Mouse (Mus musculus) hindbrain, postnatal 0 days (tissue): ENCODE measurements around the gene Slc39a7. TPM values are rescaled to one million over a fixed set of nuclear protein-coding genes. Genes with fewer than 3 reads are reported as not detected.
A peak's percentile ranks its signal among the peaks of the same experiment; 100 is the strongest.

Source experiments
- ATAC-seq: fragments of 200-750 bp; cut with Nextera tagmentation; 2 replicates; pipeline ENCODE4 v1.8.0; 2017; ENCODE audit warnings: mild to moderate bottlenecking, moderate TSS enrichment, moderate library complexity
- DNase-seq: peaks from one replicate; pipeline ENCODE4 v3.0.0-alpha.2; 2015; ENCODE audit warnings: low spot score
- H3K27ac ChIP-seq: fragments of 300-500 bp; sonication (generic); 2 replicates; pipeline ENCODE4 v1.5.1; 2014; ENCODE audit warnings: mild to moderate bottlenecking
- H3K27me3 ChIP-seq: fragments of 300-500 bp; sonication (generic); 2 replicates; pipeline ENCODE4 v1.6.1; 2014; ENCODE audit warnings: low read length, mixed read lengths; ENCODE audit not compliant: insufficient read depth
- H3K36me3 ChIP-seq: fragments of 300-500 bp; sonication (generic); 2 replicates; pipeline ENCODE4 v1.6.1; 2014; ENCODE audit warnings: low read length, mixed read lengths; ENCODE audit not compliant: insufficient read depth
- H3K4me1 ChIP-seq: fragments of 300-500 bp; sonication (generic); 2 replicates; pipeline ENCODE4 v1.6.1; 2014; ENCODE audit warnings: antibody characterized with exemption, low read length, mixed read lengths; ENCODE audit not compliant: insufficient read depth
- H3K4me2 ChIP-seq: fragments of 300-500 bp; sonication (generic); 2 replicates; pipeline ENCODE4 v1.6.1; 2014; ENCODE audit warnings: low read depth, mild to moderate bottlenecking, low read length, moderate library complexity, mixed read lengths
- H3K4me3 ChIP-seq: fragments of 300-500 bp; sonication (generic); 2 replicates; pipeline ENCODE4 v1.5.1; 2014; ENCODE audit warnings: low read length
- H3K9ac ChIP-seq: fragments of 300-500 bp; sonication (generic); replicated peaks from 2 replicates; pipeline ENCODE4 v1.6.1; 2014; ENCODE audit warnings: mild to moderate bottlenecking, low read length, moderate library complexity, mixed read lengths
- H3K9me3 ChIP-seq: fragments of 300-500 bp; sonication (generic); 2 replicates; pipeline ENCODE4 v1.6.1; 2016; ENCODE audit warnings: low read length, mixed read lengths
- CTCF ChIP-seq: IDR thresholded peaks from 2 replicates; pipeline ENCODE4 v1.5.1; 2016; ENCODE audit warnings: antibody characterized with exemption, control low read depth, low read depth
- WGBS: fragments of 180-500 bp; shearing (Covaris S2); extraction: QIAGEN DNeasy Blood & Tissue Kit; methylation state at CpG from one replicate; pipeline ENCODE4 v1.1.7; 2014; 5-methylcytosine and 5-hydroxymethylcytosine counted together
- polyA plus RNA-seq: library from polyadenylated mRNA; unstranded; fragments of >200 nt; fragmentation: Nextera tagmentation; extraction: Ambion mirVana; gene quantifications from 2 replicates; pipeline ENCODE4 v1.2.1, GENCODE M21; 2015
- total RNA-seq: library from RNA; depleted of rRNA; stranded (reverse); fragments of >200 nt; gene quantifications from 2 replicates; pipeline ENCODE4 v1.2.3, GENCODE M21; 2014

The Slc39a7 gene
- total and polyA plus RNA-seq, 2 experiments from 2014 or later, result 150 to 250 TPM

DNA sequence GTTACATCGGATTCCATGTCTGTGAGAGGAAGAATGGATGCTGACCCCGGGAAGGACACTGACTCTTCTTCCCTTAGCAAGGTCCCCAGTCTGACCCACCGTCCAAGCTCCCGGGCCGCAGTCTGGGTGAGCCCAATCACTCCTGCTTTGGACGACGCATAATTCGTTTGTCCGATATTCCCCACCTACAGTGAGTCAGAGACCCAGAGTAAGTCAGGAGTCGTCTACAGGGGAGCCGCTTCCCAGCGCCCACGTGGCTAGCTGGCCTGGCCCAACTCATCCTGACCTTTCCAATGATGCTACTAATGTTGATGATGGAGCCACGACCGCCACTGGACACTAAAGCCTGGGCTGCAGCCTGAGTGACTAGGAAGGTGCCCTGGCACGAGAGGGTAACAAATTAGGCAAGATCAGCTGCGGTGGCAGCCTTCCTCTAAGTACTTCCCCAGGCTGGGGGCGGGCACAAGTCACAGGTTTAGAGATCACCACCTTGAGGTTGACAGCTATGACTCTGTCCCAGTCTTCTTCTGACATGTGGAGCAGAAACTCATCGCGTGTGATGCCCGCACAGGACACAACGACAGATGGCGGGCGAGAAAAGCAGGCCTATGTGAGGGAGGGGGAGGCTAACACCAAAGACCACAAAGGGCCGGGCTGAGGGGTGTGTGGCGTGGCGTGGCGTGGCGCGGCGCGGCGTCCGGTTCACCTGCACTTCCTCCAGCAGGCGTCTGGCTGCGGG lies 4.4 kb downstream of the Slc39a7 start:
- TF ChIP-seq CTCF, result peak; percentile 16; the same call in 1 of the 2 replicates
- ATAC-seq (no peak), DNase-seq (peak; percentile 54)
- WGBS, result 3% methylated on average over 36 of the region's 36 CpGs
- Histone ChIP-seq H3K4me2 (peak overlapping the region; percentile 98), H3K9me3 (no peaks in the 10 kb centered on the region), H3K27ac (peak overlapping the region; percentile 88), H3K27me3 (no peaks in the 10 kb centered on the region), H3K4me1 (peaks cover 38% of the 10 kb centered on the region), H3K36me3 (peaks cover 18% of the 10 kb centered on the region), H3K4me3 (peak overlapping the region; percentile 65), H3K9ac (peak overlapping the region; percentile 69)

- ATAC-seq, result no peak
Observed at GRCm38 (mm10) chr17:34026221-34026620, 5.3 kb downstream of the Slc39a7 start.

DNA sequence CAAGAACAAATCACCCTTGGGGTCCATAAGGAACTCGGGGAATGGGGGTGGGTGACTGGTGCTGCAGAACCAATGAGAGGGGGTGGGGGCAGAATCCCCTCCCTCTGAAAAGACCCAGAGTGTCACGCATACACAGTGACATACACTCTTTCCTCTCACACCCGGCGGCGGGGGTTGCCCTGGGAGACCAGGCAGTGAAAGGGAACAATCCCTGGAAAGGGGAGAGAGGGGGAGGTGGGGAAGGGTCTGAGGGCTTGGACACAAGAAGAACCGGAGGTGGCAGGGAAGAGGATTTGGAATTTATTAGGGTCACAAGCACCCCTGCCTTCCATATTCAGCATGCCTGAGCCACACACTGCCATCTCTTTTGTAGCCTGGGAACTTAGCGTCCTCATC lies 5.7 kb downstream of the Slc39a7 start:
- 7% methylated on average over 6 of the region's 7 CpGs for WGBS
- Histone ChIP-seq H3K4me3 (peak overlapping the region; percentile 87), H3K27me3 (no peaks in the 10 kb centered on the region), H3K4me1 (peaks cover 37% of the 10 kb centered on the region), H3K9me3 (no peaks in the 10 kb centered on the region), H3K36me3 (peaks cover 18% of the 10 kb centered on the region), H3K9ac (peak overlapping the region; percentile 92), H3K4me2 (peak overlapping the region; percentile 98), H3K27ac (peak overlapping the region; percentile 97)
- ATAC-seq (peak; percentile 21), DNase-seq (peak; percentile 77)
- no peak for TF ChIP-seq CTCF

More at GRCm38 (mm10) chr17:34026221-34026620, 5.3 kb downstream of the Slc39a7 start:
- no peak for DNase-seq
- H3K9me3 ChIP-seq, result no peaks in the 10 kb centered on the region
- no peak overlapping the region for H3K4me3 ChIP-seq
- TF ChIP-seq CTCF, result no peak
- 8% methylated on average over 2 of the region's 2 CpGs for WGBS
- peaks cover 38% of the 10 kb centered on the region for H3K4me1 ChIP-seq
- peak overlapping the region; percentile 97 for H3K27ac ChIP-seq
- H3K4me2 ChIP-seq, result peak overlapping the region; percentile 98
- no peaks in the 10 kb centered on the region for H3K27me3 ChIP-seq
- 0 out of 2 replicates have a peak overlapping the region, but pooled peaks have one; percentile 92 for H3K9ac ChIP-seq
- H3K36me3 ChIP-seq, result peaks cover 18% of the 10 kb centered on the region

DNA sequence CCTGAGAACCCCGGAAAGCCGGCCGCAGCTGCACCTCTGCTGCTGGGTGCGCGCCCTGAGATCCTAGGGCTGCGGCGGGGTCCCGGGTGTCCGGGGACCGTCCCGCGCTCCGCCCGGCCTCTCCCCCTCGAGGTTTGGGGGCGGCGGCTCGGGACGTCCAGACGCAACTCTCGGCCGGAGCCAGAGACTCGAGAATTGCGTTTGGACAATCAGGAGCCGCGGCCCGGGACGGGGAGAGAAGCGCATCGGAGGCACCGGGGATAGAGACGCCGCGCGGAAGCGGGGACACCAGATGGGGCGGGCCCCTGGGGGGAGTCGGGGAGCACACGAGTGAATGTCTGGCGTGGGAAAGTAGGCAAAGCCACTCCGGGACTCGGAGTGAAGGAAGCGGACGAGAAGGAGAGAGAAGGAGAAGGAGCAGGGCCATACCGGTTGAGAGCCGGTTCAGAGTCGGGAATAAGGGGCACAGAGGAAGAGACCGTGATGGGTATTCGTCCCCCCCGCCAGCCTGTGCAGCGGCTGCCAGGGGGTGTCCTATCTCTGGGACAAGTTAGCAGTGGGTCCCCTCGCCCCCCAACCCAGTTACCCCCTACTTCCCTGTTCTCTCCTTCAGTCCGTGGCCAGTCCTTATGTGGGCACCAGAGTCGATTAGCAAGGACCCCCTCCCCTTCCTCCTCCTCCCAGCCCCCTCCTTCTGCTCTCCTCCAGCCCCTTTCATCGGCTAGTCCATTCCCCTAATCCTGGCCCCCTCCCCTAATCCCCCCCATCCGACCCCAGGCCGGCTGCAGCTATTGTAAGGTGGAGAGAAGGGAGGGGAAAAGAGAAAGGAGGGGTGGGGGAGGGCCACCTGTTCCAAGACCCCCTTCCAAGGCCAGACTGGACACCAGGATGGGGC lies 6.4 kb downstream of the Slc39a7 start:
- ATAC-seq (peak; percentile 13), DNase-seq (peak; percentile 53)
- no peak for TF ChIP-seq CTCF
- Histone ChIP-seq H3K4me1 (peaks cover 30% of the 10 kb centered on the region), H3K9me3 (no peaks in the 10 kb centered on the region), H3K4me2 (peak overlapping the region; percentile 98), H3K36me3 (peaks cover 16% of the 10 kb centered on the region), H3K27ac (peak overlapping the region; percentile 97), H3K27me3 (no peaks in the 10 kb centered on the region), H3K4me3 (peak overlapping the region; percentile 87), H3K9ac (peak overlapping the region; percentile 92)
- WGBS, result 1% methylated on average over 49 of the region's 57 CpGs

- TF ChIP-seq CTCF, result no peak
- DNase-seq (peak; percentile 94), ATAC-seq (peak; percentile 83)
- Histone ChIP-seq H3K4me1 (peaks cover 23% of the 10 kb centered on the region), H3K9me3 (no peaks in the 10 kb centered on the region), H3K9ac (peak within 1 kb of the TSS; percentile 92), H3K36me3 (peaks cover 9% of the 10 kb centered on the region; the same call in 1 of the 2 replicates), H3K4me2 (peak within 1 kb of the TSS; percentile 98), H3K4me3 (peak within 1 kb of the TSS; percentile 87), H3K27me3 (no peaks in the 10 kb centered on the region), H3K27ac (peak within 1 kb of the TSS; percentile 97)
- 1% methylated on average over 26 of the region's 58 CpGs for WGBS
Observed at GRCm38 (mm10) chr17:34024317-34024821, 7.1 kb downstream of the Slc39a7 start, which contains the start of gene Ring1. Gene Ring1, minus strand, starts transcription at chr17:34024680.

DNA sequence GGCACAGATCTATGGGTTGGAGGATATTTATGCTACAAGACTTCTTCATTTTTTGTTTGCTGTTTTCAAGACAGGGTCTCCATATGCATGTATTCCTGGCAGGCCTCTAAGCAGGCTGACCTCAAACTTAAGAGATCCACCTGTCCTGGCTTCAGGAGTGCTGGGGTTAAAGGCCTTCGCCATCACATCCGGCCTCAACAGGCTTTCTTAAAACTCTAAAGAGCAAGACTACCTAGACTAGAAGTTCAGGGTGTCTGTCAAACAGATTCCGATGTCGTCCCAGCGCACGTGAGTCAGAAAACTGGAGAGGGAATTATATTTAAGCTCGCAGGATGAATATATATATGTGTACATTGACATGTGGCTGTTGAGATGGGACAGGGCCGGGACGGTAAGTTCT lies 7.8 kb downstream of the Slc39a7 start:
- Histone ChIP-seq H3K36me3 (peaks cover 3% of the 10 kb centered on the region; the same call in 1 of the 2 replicates), H3K9ac (peak overlapping the region; percentile 92), H3K9me3 (no peaks in the 10 kb centered on the region), H3K27ac (peak overlapping the region; percentile 97), H3K4me1 (peaks cover 22% of the 10 kb centered on the region), H3K4me3 (peak overlapping the region; percentile 87), H3K4me2 (peak overlapping the region; percentile 98), H3K27me3 (no peaks in the 10 kb centered on the region)
- no peak for ATAC-seq
- no peak for DNase-seq
- no peak for TF ChIP-seq CTCF
- WGBS, result 61% methylated on average over 9 of the region's 9 CpGs
